Mouse (Mus musculus): ENCODE data around the gene Krt80. TPM values are rescaled to one million over a fixed set of nuclear protein-coding genes. Genes with fewer than 3 reads are reported as not detected.
"Not testable (repeated sequence)": the region's sequence is repeated elsewhere in the genome, so short reads cannot be mapped to it uniquely, and the experiment has no call there.

The Krt80 gene
- polyA plus RNA-seq, 2 experiments, result 3.3 to 3.8 TPM

- 0 out of 2 replicates have a peak, but pooled peaks have one; percentile 45 for ATAC-seq (ENCODE audit: low FRiP score, low read depth)
- Histone ChIP-seq H3K9ac (ENCODE audit: low read depth, low read length, severe bottlenecking) (no peak overlapping the region), H3K4me3 (replicated peaks; ENCODE audit: low read length) (no peak overlapping the region), H3K4me2 (replicated peaks; ENCODE audit: low read depth, low read length, severe bottlenecking) (no peak overlapping the region), H3K36me3 (ENCODE audit: control insufficient read depth, insufficient read depth, low read length) (no peaks in the 10 kb centered on the region), H3K27me3 (ENCODE audit: control insufficient read depth, insufficient read depth, low read length) (no peaks in the 10 kb centered on the region), H3K27ac (replicated peaks; ENCODE audit: low read depth, low read length) (no peak overlapping the region), H3K4me1 (ENCODE audit: control insufficient read depth, insufficient read depth, low read length) (no peaks in the 10 kb centered on the region), H3K9me3 (ENCODE audit: control insufficient read depth, low read length) (no peaks in the 10 kb centered on the region)
- DNase-seq (ENCODE audit: low spot score), result peak; percentile 66
- no peak for TF ChIP-seq POLR2A (IDR thresholded peaks at IDR 0.05; ENCODE audit: borderline replicate concordance, extremely low read depth, insufficient read depth, insufficient read length)
- WGBS, result 8% methylated on average over 6 of the region's 6 CpGs
Measured at GRCm38 (mm10) chr15:101327282-101327681, 42.7 kb downstream of the Krt80 start.

DNA sequence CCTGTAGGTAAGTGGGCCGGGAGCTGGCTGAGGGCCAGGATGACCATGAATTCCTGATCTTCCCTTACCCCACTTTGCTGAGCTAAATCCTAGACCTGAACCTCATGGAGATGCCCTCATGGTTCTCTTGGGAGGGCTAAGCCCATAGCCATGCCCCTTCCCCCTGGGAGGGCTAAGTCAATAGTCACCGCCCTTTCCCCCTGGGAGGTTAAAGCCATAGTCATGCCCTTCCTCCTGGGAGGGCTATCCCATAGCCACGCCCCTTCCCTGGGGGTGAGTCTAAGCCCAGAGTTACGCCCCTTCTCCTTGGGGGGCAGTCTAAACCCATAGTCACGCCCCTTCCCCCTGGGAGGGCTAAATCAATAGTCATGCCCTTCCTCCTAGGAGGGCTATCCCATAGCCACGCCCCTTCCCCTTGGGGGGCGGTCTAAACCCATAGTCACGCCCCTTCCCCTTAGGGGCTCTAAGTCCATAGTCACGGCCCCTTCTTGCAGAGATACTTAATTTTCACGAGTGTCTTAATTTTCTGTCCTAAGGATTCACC is 43.9 kb downstream of the Krt80 start:
- no peak overlapping the region for H3K9ac ChIP-seq (ENCODE audit: low read depth, low read length, severe bottlenecking)
- H3K4me2 ChIP-seq (replicated peaks; ENCODE audit: low read depth, low read length, severe bottlenecking), result no peak overlapping the region
- H3K4me3 ChIP-seq (replicated peaks; ENCODE audit: low read length), result no peak overlapping the region
- no peaks in the 10 kb centered on the region for H3K9me3 ChIP-seq (ENCODE audit: control insufficient read depth, low read length)
- H3K4me1 ChIP-seq (ENCODE audit: control insufficient read depth, insufficient read depth, low read length), result no peaks in the 10 kb centered on the region
- no peak for DNase-seq (ENCODE audit: low spot score)
- no peak for ATAC-seq (ENCODE audit: low FRiP score, low read depth)
- no peak for TF ChIP-seq POLR2A (IDR thresholded peaks at IDR 0.05; ENCODE audit: borderline replicate concordance, extremely low read depth, insufficient read depth, insufficient read length)
- 42% methylated on average over 10 of the region's 10 CpGs for WGBS
- no peaks in the 10 kb centered on the region for H3K27me3 ChIP-seq (ENCODE audit: control insufficient read depth, insufficient read depth, low read length)
- H3K36me3 ChIP-seq (ENCODE audit: control insufficient read depth, insufficient read depth, low read length), result no peaks in the 10 kb centered on the region
- no peak overlapping the region for H3K27ac ChIP-seq (replicated peaks; ENCODE audit: low read depth, low read length)

DNA sequence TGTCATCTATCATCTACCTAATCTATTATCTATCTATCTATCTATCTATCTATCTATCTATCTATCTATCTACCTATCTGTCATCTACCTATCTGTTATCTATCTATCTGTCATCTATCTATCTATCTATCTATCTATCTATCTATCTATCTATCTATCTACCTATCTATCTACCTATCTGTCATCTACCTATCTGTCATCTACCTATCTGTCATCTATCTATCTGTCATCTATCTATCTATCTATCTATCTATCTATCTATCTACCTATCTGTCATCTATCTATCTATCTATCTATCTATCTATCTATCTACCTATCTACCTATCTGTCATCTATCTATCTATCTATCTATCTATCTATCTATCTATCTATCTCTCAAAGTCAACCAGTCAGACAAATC is 45.6 kb downstream of the Krt80 start:
- H3K36me3 ChIP-seq (ENCODE audit: control insufficient read depth, insufficient read depth, low read length); H3K27me3 ChIP-seq (ENCODE audit: control insufficient read depth, insufficient read depth, low read length); H3K27ac ChIP-seq (replicated peaks; ENCODE audit: low read depth, low read length); H3K4me3 ChIP-seq (replicated peaks; ENCODE audit: low read length); H3K4me1 ChIP-seq (ENCODE audit: control insufficient read depth, insufficient read depth, low read length); DNase-seq (ENCODE audit: low spot score); ATAC-seq (ENCODE audit: low FRiP score, low read depth); H3K4me2 ChIP-seq (replicated peaks; ENCODE audit: low read depth, low read length, severe bottlenecking); H3K9ac ChIP-seq (ENCODE audit: low read depth, low read length, severe bottlenecking); H3K9me3 ChIP-seq (ENCODE audit: control insufficient read depth, low read length): not testable (repeated sequence)

- Histone ChIP-seq H3K27ac (replicated peaks; ENCODE audit: low read depth, low read length) (no peak overlapping the region), H3K4me1 (ENCODE audit: control insufficient read depth, insufficient read depth, low read length) (peaks cover 4% of the 10 kb centered on the region; the same call in 1 of the 2 replicates), H3K27me3 (ENCODE audit: control insufficient read depth, insufficient read depth, low read length) (no peaks in the 10 kb centered on the region), H3K9me3 (ENCODE audit: control insufficient read depth, low read length) (no peaks in the 10 kb centered on the region), H3K36me3 (ENCODE audit: control insufficient read depth, insufficient read depth, low read length) (no peaks in the 10 kb centered on the region), H3K4me3 (replicated peaks; ENCODE audit: low read length) (no peak overlapping the region), H3K9ac (ENCODE audit: low read depth, low read length, severe bottlenecking) (no peak overlapping the region), H3K4me2 (replicated peaks; ENCODE audit: low read depth, low read length, severe bottlenecking) (no peak overlapping the region)
- no peak for ATAC-seq (ENCODE audit: low FRiP score, low read depth)
- no peak for DNase-seq (ENCODE audit: low spot score)
- WGBS, result 95% methylated on average over 5 of the region's 5 CpGs
- TF ChIP-seq POLR2A (IDR thresholded peaks at IDR 0.05; ENCODE audit: borderline replicate concordance, extremely low read depth, insufficient read depth, insufficient read length), result no peak
Measured at GRCm38 (mm10) chr15:101323511-101323910, 46.5 kb downstream of the Krt80 start.

DNA sequence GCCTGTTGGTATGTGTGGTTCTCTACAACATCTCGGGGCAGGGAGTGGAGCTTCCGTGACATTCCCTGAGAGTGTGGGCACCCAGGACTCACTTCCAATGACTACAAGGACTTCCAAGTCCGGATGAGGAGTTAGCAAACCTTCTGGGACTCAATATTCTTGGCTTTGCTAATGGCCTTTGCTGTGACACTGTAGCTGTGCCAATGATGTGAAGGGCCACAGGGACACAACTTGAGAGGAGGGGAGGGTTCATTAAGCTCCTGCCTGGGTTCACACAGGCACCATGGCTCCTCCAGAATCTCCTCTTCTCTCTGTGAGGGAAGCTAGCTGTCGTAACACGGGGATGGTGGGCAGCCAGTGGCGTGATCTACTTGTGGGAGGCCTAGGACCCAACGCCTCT is 47.3 kb downstream of the Krt80 start:
- no peak overlapping the region for H3K4me2 ChIP-seq (replicated peaks; ENCODE audit: low read depth, low read length, severe bottlenecking)

GRCm38 (mm10) chr15:101322106-101322505 is 47.9 kb downstream of the Krt80 start:
- ATAC-seq (ENCODE audit: low FRiP score, low read depth) (no peak), DNase-seq (ENCODE audit: low spot score) (no peak)
- no peak overlapping the region for H3K4me2 ChIP-seq (replicated peaks; ENCODE audit: low read depth, low read length, severe bottlenecking)
- peaks cover 4% of the 10 kb centered on the region; the same call in 1 of the 2 replicates for H3K4me1 ChIP-seq (ENCODE audit: control insufficient read depth, insufficient read depth, low read length)
- no peak overlapping the region for H3K9ac ChIP-seq (ENCODE audit: low read depth, low read length, severe bottlenecking)
- H3K27ac ChIP-seq (replicated peaks; ENCODE audit: low read depth, low read length), result no peak overlapping the region
- TF ChIP-seq POLR2A (IDR thresholded peaks at IDR 0.05; ENCODE audit: borderline replicate concordance, extremely low read depth, insufficient read depth, insufficient read length), result no peak
- WGBS, result 80% methylated on average over 5 of the region's 5 CpGs
- H3K36me3 ChIP-seq (ENCODE audit: control insufficient read depth, insufficient read depth, low read length), result no peaks in the 10 kb centered on the region
- H3K4me3 ChIP-seq (replicated peaks; ENCODE audit: low read length), result no peak overlapping the region
- no peaks in the 10 kb centered on the region for H3K27me3 ChIP-seq (ENCODE audit: control insufficient read depth, insufficient read depth, low read length)
- no peaks in the 10 kb centered on the region for H3K9me3 ChIP-seq (ENCODE audit: control insufficient read depth, low read length)

More for the DNA sequence above, 47.3 kb downstream of the Krt80 start:
- no peak for DNase-seq (ENCODE audit: low spot score)
- no peak overlapping the region for H3K9ac ChIP-seq (ENCODE audit: low read depth, low read length, severe bottlenecking)
- TF ChIP-seq POLR2A (IDR thresholded peaks at IDR 0.05; ENCODE audit: borderline replicate concordance, extremely low read depth, insufficient read depth, insufficient read length), result no peak
- no peak overlapping the region for H3K4me3 ChIP-seq (replicated peaks; ENCODE audit: low read length)
- peaks cover 4% of the 10 kb centered on the region; the same call in 1 of the 2 replicates for H3K4me1 ChIP-seq (ENCODE audit: control insufficient read depth, insufficient read depth, low read length)
- no peaks in the 10 kb centered on the region for H3K9me3 ChIP-seq (ENCODE audit: control insufficient read depth, low read length)
- H3K27ac ChIP-seq (replicated peaks; ENCODE audit: low read depth, low read length), result no peak overlapping the region
- H3K36me3 ChIP-seq (ENCODE audit: control insufficient read depth, insufficient read depth, low read length), result no peaks in the 10 kb centered on the region
- WGBS, result 84% methylated on average over 7 of the region's 7 CpGs
- ATAC-seq (ENCODE audit: low FRiP score, low read depth), result no peak
- no peaks in the 10 kb centered on the region for H3K27me3 ChIP-seq (ENCODE audit: control insufficient read depth, insufficient read depth, low read length)
